Mouse (Mus musculus): Measurements from ENCODE around the gene Akr7a5. TPM values are rescaled to one million over a fixed set of nuclear protein-coding genes. Genes with fewer than 3 reads are reported as not detected.
A peak's percentile ranks its signal among the peaks of the same experiment; 100 is the strongest.

Akr7a5 gene
- 136 and 209 TPM in 2 replicates for polyA plus RNA-seq (2012; rRNA removed)

- Histone ChIP-seq H3K4me1 (ENCODE audit: control insufficient read depth, insufficient read depth, insufficient read length, low read length) (peaks cover 5% of the 10 kb centered on the region; the same call in 1 of the 2 replicates), H3K27me3 (ENCODE audit: control insufficient read depth, insufficient read depth, low read length) (no peaks in the 10 kb centered on the region), H3K36me3 (ENCODE audit: control insufficient read depth, insufficient read depth, low read length) (peaks cover 28% of the 10 kb centered on the region), H3K27ac (ENCODE audit: insufficient read depth, low read depth, low read length) (peak within 1 kb of the TSS; percentile 96), H3K4me3 (ENCODE audit: low read depth, low read length) (peak within 1 kb of the TSS; percentile 96)
- peak; percentile 86 for TF ChIP-seq POLR2A (IDR thresholded peaks at IDR 0.05; ENCODE audit: low read depth, low read length)
- TF ChIP-seq CTCF (IDR thresholded peaks at IDR 0.05; ENCODE audit: extremely low read depth, insufficient read length, insufficient replicate concordance, low read depth, low read length): no peak
- 1% methylated on average over 63 of the region's 63 CpGs for WGBS
Measured at GRCm38 (mm10) chr4:139310171-139310898, at the start of gene Akr7a5, which contains the start of gene Pqlc2. Gene Akr7a5 (plus strand): TSS chr4:139310744. Gene Pqlc2 (minus strand): TSS chr4:139310708.

- WGBS: 88% methylated on average over 6 of the region's 6 CpGs
- Histone ChIP-seq H3K27me3 (ENCODE audit: control insufficient read depth, insufficient read depth, low read length) (no peaks in the 10 kb centered on the region), H3K4me1 (ENCODE audit: control insufficient read depth, insufficient read depth, insufficient read length, low read length) (no peaks in the 10 kb centered on the region), H3K36me3 (ENCODE audit: control insufficient read depth, insufficient read depth, low read length) (peaks cover 83% of the 10 kb centered on the region), H3K27ac (ENCODE audit: insufficient read depth, low read depth, low read length) (no peak overlapping the region), H3K4me3 (ENCODE audit: low read depth, low read length) (no peak overlapping the region)
- TF ChIP-seq POLR2A (IDR thresholded peaks at IDR 0.05; ENCODE audit: low read depth, low read length) (no peak), CTCF (IDR thresholded peaks at IDR 0.05; ENCODE audit: extremely low read depth, insufficient read length, insufficient replicate concordance, low read depth, low read length) (no peak)
Measured at GRCm38 (mm10) chr4:139262981-139263380, 47.6 kb upstream of the Akr7a5 start.

GRCm38 (mm10) chr4:139265783-139266499 lies 44.6 kb upstream of the Akr7a5 start:
- Histone ChIP-seq H3K4me1 (ENCODE audit: control insufficient read depth, insufficient read depth, insufficient read length, low read length) (no peaks in the 10 kb centered on the region), H3K36me3 (ENCODE audit: control insufficient read depth, insufficient read depth, low read length) (peaks cover 75% of the 10 kb centered on the region), H3K4me3 (ENCODE audit: low read depth, low read length) (no peak overlapping the region), H3K27me3 (ENCODE audit: control insufficient read depth, insufficient read depth, low read length) (no peaks in the 10 kb centered on the region), H3K27ac (ENCODE audit: insufficient read depth, low read depth, low read length) (no peak overlapping the region)
- TF ChIP-seq CTCF (IDR thresholded peaks at IDR 0.05; ENCODE audit: extremely low read depth, insufficient read length, insufficient replicate concordance, low read depth, low read length) (no peak), POLR2A (IDR thresholded peaks at IDR 0.05; ENCODE audit: low read depth, low read length) (no peak)
- 85% methylated on average over 13 of the region's 13 CpGs for WGBS

GRCm38 (mm10) chr4:139266500-139266865 lies 44.1 kb upstream of the Akr7a5 start:
- peaks cover 72% of the 10 kb centered on the region for H3K36me3 ChIP-seq (ENCODE audit: control insufficient read depth, insufficient read depth, low read length)
- H3K27me3 ChIP-seq (ENCODE audit: control insufficient read depth, insufficient read depth, low read length): no peaks in the 10 kb centered on the region
- no peak overlapping the region for H3K27ac ChIP-seq (ENCODE audit: insufficient read depth, low read depth, low read length)
- no peak overlapping the region for H3K4me3 ChIP-seq (ENCODE audit: low read depth, low read length)
- WGBS: 88% methylated on average over 7 of the region's 7 CpGs
- H3K4me1 ChIP-seq (ENCODE audit: control insufficient read depth, insufficient read depth, insufficient read length, low read length): no peaks in the 10 kb centered on the region
- TF ChIP-seq CTCF (IDR thresholded peaks at IDR 0.05; ENCODE audit: extremely low read depth, insufficient read length, insufficient replicate concordance, low read depth, low read length): no peak
- no peak for TF ChIP-seq POLR2A (IDR thresholded peaks at IDR 0.05; ENCODE audit: low read depth, low read length)

- no peaks in the 10 kb centered on the region for H3K4me1 ChIP-seq (ENCODE audit: control insufficient read depth, insufficient read depth, insufficient read length, low read length)
- 88% methylated on average over 3 of the region's 3 CpGs for WGBS
- peaks cover 71% of the 10 kb centered on the region for H3K36me3 ChIP-seq (ENCODE audit: control insufficient read depth, insufficient read depth, low read length)
- no peak overlapping the region for H3K4me3 ChIP-seq (ENCODE audit: low read depth, low read length)
- TF ChIP-seq POLR2A (IDR thresholded peaks at IDR 0.05; ENCODE audit: low read depth, low read length): no peak
- no peak for TF ChIP-seq CTCF (IDR thresholded peaks at IDR 0.05; ENCODE audit: extremely low read depth, insufficient read length, insufficient replicate concordance, low read depth, low read length)
- H3K27ac ChIP-seq (ENCODE audit: insufficient read depth, low read depth, low read length): no peak overlapping the region
- no peaks in the 10 kb centered on the region for H3K27me3 ChIP-seq (ENCODE audit: control insufficient read depth, insufficient read depth, low read length)
Measured at GRCm38 (mm10) chr4:139267335-139267734, 43.2 kb upstream of the Akr7a5 start.

- Histone ChIP-seq H3K4me3 (ENCODE audit: low read depth, low read length) (no peak overlapping the region), H3K4me1 (ENCODE audit: control insufficient read depth, insufficient read depth, insufficient read length, low read length) (no peaks in the 10 kb centered on the region), H3K36me3 (ENCODE audit: control insufficient read depth, insufficient read depth, low read length) (peaks cover 68% of the 10 kb centered on the region), H3K27ac (ENCODE audit: insufficient read depth, low read depth, low read length) (no peak overlapping the region), H3K27me3 (ENCODE audit: control insufficient read depth, insufficient read depth, low read length) (no peaks in the 10 kb centered on the region)
- WGBS: 83% methylated on average over 1 of the region's 1 CpGs
- TF ChIP-seq CTCF (IDR thresholded peaks at IDR 0.05; ENCODE audit: extremely low read depth, insufficient read length, insufficient replicate concordance, low read depth, low read length) (no peak), POLR2A (IDR thresholded peaks at IDR 0.05; ENCODE audit: low read depth, low read length) (no peak)
Measured at GRCm38 (mm10) chr4:139268242-139268641, 42.3 kb upstream of the Akr7a5 start.

GRCm38 (mm10) chr4:139270168-139270567 lies 40.4 kb upstream of the Akr7a5 start:
- no peaks in the 10 kb centered on the region for H3K4me1 ChIP-seq (ENCODE audit: control insufficient read depth, insufficient read depth, insufficient read length, low read length)
- TF ChIP-seq CTCF (IDR thresholded peaks at IDR 0.05; ENCODE audit: extremely low read depth, insufficient read length, insufficient replicate concordance, low read depth, low read length) (no peak), POLR2A (IDR thresholded peaks at IDR 0.05; ENCODE audit: low read depth, low read length) (no peak)
- H3K4me3 ChIP-seq (ENCODE audit: low read depth, low read length): no peak overlapping the region
- no peaks in the 10 kb centered on the region for H3K27me3 ChIP-seq (ENCODE audit: control insufficient read depth, insufficient read depth, low read length)
- WGBS: 96% methylated on average over 3 of the region's 3 CpGs
- H3K27ac ChIP-seq (ENCODE audit: insufficient read depth, low read depth, low read length): no peak overlapping the region
- H3K36me3 ChIP-seq (ENCODE audit: control insufficient read depth, insufficient read depth, low read length): peaks cover 62% of the 10 kb centered on the region
